Mouse (Mus musculus) spleen, adult 2 months (tissue): ENCODE measurements around the gene Fam25c.

Source experiments
- CTCF ChIP-seq: fragments of 200-500 bp; IDR thresholded peaks from 2 replicates; pipeline ENCODE4 v1.5.1; 2011; ENCODE audit warnings: mild to moderate bottlenecking, inconsistent platforms; ENCODE audit not compliant: insufficient read depth, insufficient read length, insufficient replicate concordance; ENCODE audit errors: extremely low read depth
- POLR2A ChIP-seq: fragments of 200-500 bp; IDR thresholded peaks from 2 replicates; pipeline ENCODE4 v1.6.1; 2011; ENCODE audit warnings: low read depth, low read length, inconsistent platforms

GRCm38 (mm10) chr14:34400021-34400420 is 44.8 kb upstream of the Fam25c start:
- no peak for TF ChIP-seq POLR2A
- TF ChIP-seq CTCF: no peak
